Mouse (Mus musculus) kidney, postnatal 36 days (tissue): ENCODE results near the gene Ddb2.

ENCODE experiments used
- DNase-seq, 2 experiments: peaks; one replicate each; pipeline ENCODE4 v3.0.0; 2021 to 2022; ENCODE audit warnings: mixed read lengths in 2 of 2

The Ddb2 gene

DNA sequence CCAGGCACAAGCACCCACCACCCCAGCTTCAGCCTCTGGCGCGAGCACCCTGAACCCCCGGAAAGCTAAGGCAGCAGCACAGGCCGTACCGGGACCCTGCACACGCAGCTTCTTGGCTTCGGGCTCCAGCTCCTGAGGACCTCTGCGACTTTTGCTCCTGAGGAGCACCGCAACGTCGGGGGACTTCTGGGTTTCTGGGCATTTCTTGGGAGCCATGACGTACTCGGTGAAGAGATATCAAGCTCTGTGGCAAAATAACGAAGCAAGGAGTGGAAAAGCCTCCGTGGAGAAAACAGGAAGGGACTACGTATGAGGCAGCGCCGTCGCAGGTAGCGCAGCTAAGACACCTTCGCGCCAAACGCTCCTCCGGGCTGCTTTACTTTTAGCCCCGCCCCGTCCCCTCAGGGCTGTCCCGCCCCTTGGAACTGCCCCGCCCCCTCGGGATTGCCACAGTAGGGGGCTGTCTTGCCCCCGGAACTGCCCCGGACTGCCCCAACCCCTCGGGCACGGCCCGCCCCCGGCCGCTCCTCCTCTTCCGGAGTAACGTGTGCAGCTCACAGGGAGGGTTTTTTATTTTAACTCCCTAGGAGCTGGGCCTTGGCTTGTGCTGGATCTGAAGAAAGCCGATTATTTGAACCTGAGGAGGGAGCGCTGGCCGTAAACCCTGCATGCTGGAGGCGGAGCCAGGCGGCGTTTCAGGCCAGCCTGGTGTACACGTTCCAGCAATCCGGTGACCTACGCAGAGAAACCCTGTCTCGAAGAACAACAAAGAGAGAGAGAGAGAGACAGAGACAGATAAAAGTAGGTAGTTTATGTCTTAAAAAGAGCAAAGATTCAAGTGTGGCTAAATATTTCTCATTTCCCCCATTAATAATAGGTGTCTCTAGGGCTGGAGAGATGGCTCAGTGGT lies at the start of gene Ddb2:
Gene Ddb2 (minus strand): TSS at position 382 of the 910 bp plus-strand sequence.
- DNase-seq, result peak; percentile 94 to 98

DNA sequence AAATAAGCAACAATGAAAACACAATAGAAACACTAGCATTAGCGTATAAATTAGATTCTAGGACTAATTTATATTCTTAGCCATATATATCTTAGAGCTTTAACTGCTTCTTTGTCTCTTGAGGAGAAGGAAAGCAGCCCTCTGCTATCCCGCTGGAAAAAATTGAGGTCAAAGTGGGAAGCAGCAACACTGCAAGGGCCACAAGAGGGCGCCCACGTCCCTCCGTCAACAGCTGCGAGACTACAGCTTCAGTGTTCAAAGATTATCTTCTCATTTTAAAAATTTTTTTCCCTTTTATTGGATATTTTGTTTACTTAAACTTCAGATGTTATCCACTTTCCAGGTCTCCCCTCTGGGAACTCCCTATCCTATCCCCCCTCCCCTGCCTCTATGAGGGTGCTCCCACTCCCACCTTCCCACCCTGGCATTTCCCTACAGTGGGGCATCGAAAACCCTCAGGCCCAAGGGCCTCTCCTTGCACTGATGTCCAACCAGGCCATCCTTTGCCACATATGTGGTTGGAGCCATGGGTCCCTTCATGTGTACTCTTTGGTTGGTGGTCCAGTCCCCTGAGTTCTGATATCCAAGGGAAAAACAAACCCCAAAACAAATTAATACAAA lies 49.2 kb upstream of the Ddb2 start:
- DNase-seq, result peak; percentile 72 to 93

DNA sequence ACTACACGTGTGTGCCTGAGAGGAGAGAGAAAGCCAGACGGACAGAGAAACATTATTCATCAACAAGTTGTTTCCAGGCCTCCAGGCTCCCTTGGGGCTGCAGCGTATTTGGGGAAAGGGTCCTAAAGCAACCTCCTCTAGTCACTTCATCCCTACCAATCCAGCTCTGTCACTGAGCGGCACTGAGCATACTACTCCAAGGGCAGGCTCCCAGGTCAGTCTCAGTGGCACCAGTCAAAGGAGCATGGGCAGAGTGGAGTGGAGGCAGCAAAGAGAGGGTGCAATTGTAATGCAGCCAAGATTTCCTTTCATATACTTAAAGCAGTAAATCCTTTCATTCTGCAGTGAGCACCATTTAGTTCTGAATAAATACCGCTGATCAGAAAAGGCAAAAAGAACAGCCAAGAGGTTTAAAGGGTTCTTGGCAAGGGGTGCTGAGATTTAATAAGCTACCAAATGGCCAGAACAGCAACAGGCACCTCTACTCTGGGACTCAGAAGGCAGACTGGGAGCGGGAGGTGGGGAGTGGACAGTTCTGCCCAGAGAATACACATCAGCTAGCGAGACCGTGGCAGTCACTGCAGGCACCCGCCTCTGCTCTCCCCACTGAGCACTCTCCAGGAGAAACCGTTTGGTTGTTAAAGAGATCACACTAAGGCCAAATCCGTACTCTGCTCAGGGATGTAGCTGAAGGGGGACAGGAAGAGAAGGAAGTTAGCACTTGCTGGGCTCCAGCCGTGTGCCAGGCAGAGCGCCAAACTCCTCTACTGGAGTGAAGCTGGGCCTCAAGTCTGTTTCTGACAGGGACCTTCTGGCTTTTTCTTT lies 47.8 kb upstream of the Ddb2 start:
- peak in 1 of 2 experiments; percentile 38 for DNase-seq

DNA sequence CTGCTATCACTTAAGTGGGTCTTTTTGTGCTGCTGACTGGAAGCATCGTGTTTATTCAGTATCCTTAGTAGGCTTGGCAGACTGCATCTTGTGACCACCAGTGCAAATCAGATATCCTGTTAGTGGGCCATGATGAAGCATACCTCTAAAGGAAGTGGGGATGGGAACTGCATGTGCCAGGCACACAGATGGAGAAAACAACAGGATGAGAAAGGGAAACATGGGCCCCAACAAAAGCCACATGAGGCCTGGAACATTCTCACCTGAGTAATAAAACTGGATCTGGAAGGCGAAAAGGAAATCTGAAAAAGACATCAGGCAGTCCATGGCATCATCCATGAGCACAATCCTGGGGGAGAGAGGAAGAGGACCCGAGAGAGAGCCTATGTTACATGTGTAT lies 47.2 kb upstream of the Ddb2 start:
- no peak for DNase-seq

DNA sequence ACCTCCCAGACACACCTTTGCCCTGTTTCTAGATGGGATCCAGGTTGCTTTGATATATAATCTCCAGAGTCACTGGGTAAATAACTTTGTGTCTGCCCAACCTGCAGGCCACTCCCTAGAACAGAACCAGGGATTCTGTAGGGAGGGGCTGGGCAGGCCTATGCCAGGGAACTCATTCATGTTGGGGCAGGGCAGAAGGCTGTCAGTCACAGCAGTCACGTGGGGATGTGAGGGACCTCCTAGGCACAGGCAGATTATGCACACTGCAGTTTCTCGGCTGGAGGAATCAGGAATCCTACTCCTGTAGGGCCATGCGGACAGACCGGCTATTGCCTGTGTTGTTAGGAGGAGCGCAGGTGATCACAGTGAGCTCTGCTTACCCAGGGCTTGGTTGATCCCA lies 44.6 kb upstream of the Ddb2 start:
- no peak for DNase-seq

DNA sequence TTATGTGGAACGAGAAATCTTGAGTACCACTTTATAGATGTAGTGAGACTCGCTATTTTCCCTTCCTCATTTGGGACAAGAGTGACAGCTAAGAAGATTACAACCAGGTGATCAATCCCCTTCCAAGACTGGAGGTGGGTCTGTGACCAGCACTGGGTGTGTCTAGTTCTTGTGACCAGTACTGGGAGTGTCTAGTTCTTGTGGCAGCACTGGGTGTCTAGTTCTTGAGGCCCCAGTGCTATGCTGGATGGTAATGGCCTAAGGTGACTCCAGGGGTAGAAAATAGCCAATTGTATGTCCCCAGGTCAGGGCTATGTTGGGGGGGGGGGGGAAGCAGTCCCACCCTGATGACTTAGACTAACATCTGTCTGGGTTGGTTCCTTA lies 42.6 kb upstream of the Ddb2 start:
- no peak for DNase-seq

DNA sequence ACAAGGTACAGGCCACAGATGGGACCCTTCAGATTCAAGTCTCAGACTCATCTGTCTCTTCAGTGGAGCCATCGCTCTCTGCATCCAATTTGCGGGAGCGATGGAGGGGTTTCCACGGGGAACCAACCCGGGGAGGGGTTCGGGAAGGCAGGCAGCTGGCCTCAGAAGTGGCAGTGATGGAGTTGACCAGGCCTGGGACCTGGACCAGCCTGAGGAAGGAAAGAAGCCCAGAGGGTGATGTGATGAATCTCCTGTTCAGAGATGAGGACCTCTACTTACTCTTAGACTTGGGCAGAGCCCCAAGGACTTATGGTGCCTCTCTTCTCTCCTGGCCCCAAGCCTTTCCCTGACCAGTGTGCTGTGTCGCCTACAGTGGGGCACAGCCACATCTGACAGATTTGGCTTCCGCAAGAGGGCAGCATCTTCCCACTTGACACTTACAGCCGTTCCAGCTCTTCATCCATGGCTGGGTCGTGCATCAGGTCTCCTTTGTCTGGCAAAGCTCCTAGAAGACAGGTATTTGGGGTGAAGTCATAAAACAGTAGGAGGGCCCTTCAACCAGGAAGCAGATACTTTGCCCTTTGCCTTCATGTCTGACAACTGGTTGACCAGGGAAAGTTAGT lies 42.1 kb upstream of the Ddb2 start:
- DNase-seq, result peak; percentile 48 to 80

DNA sequence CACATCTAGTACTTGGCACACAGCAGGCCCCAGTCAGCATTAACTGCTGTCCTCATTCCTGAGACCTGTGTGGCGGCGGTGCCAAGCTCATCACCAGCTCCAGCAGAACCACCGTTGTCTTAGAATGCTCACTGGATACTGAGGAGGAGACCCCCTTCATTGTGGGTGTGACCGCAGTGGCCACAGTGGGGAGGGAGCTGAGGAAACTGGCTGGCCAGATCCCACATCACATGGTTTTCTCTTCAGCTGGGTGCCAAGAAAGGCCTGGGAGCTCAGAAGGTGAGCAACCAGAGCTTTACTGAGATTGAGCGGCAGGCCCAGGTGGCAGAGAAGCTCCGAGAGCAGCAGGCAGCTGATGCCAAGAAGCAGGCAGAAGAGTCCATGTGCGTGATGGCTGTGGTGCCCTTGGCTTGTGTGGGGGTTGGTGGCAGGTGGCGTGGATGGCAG lies 32.9 kb upstream of the Ddb2 start:
- no peak for DNase-seq

DNA sequence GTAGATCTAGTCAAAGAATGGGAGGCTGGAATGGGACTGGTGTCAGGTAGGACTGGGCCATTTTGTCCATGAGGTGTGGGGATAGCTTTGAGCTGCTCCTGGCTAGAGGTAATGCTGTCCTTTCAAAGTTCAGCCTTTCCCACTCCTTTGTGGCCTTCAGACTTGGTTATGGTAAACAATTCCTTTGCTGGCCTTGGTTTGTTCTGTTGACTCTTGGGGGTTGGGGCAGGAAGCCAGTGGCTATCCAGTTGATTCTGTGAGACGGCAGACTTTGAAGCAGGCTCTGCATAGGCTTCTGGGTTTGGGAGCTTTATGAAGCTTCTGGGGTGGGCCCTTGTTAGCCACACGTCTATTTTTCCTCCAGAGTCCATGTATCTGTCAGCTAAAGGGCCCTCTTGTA lies 31.9 kb upstream of the Ddb2 start:
- DNase-seq, result no peak

DNA sequence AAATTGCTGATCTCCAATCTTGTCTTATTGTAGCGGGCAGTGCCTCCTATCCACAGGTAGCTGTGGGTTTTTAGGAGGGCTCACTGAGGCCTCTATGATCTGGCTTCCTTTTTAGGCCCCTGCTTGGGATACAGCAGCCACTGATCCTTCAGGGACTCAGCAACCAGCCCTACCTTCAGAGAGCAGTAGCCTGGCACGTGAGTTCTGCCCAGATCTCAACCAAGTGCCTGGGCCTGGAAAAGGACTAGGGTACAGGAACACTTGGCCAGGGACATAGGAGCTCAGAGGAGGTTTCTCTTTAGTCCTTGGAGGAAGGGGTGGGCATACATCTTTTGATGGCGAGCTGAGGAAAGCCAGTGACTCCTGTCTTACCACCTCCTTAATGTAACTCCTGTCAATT lies 31.3 kb upstream of the Ddb2 start:
- no peak for DNase-seq

DNA sequence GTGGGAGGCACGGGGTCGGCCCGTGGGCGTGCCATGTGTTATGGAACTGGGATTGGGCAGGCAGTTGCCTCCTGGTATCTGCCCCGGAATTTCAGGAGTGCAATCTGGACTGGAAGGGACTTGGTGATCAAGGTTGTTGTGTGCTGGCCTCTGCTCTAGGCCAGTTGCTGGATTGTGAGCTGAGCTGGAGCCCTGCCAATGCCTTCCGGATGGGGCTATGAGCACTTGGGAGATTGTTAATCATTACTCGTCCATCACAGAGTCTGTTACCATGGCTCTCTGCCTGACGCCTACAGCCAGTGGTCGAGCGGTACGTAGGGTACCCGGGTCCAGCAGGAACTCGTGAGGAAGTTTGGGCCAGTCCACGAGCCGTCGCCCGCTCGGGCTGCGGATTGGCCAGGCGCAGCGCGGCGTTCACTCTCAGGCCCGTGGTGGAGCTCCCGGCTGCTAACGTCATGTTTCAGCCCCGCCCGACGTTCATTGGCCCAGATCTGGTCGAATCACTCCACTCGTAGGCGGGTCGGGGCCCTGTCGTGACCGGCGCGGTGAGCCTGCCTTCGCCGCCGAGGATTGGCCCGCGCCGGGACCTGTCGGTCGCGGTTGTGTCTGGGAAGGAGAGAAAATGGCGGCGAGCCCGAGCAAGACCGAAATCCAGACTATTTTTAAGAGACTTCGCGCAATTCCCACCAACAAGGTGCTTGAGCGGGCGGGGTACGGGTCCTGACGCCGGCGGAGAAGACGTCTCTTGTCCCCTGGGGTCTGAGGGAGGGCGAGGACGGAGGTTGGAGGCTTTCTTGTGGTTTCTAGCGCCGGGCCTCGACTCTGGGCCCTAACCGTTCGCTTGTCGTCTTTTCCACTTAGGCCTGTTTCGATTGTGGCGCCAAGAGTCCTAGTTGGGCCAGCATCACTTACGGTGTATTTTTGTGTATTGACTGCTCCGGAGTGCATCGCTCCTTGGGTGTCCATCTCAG lies 28.2 kb upstream of the Ddb2 start, which contains the start of gene Arfgap2:
Gene Arfgap2 (plus strand): TSS at position 264 of the 971 bp plus-strand sequence.
- DNase-seq, result peak; percentile 98 to 99

DNA sequence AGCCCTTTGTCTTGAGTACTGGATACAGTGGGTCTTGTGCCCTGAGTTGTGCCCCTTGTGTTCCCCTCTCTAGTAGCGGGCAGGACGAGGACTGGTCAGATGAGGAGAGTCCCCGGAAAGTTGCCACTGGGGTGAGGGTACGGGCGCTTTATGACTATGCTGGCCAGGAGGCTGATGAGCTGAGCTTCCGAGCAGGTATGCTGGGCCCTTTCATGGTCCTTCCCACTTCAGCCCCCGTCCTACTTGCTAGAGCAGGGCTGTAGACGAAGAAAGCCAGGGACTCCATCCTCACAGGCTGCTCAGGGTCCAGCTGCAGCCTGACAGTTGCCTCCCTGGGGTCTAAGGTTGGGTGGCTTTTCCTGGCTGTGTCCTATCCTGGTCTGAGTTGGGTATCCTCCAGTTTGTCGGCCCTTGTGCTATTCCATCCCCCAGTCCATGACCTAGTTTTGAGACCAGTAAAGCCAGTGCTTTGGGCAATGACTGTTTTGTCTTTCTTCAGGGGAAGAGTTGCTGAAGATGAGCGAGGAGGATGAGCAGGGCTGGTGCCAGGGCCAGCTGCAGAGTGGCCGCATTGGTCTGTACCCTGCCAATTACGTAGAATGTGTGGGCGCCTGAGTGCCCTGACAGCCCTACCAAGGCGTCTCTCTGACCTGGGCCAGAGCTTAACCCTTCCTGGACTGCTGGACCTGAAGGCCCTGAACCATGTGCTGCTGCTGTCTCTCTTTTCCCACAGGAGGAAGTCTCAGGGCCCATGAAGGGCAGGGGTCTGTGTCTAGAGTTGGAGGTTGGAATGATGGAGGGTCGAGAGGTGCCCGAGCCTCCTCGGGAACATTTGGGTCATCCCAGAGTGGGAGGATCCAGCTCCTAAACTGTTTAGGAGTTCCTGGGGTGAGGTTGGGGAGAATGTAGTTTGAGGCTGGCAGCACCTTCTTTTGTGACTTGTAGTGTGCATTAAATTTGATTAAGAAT lies 27.2 kb upstream of the Ddb2 start:
- DNase-seq, result no peak

DNA sequence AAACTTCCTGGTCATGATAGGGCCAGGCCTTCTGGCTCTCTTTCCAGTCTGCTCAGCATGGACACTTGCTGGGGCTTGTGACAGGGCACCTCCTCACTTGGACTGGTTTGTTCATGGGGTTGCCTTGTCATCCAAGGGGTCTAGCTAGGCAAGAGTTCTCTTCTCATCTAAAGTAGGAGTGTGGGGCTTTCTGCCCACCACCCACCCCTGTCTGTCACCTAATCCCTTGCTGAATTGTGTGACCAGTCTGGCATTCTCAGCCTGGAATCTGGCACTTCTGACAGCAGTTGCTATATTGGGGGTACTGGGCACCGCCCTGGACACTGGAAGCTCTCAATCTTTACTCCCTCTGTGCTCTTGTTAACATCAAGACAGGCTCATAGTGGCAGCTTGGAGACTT lies 22.7 kb upstream of the Ddb2 start:
- no peak for DNase-seq

DNA sequence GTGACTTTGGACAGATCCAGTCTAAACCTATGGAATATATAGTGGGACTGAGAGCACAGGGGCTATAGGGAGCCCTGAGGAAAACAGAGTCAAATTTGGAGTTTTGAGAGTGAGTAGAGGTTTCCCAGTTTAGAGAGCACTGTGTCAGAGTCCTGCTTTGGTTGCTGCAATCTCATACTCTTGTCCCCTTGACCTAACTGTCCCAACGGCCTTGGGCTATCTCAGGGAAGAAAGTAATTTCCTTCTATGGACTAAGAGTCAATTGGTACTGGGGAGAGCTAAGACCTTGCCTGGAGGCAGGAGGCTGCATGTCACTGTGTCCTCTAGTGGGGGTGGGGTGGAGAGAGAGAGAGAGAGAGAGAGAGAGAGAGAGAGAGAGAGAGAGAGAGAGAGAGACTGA lies 22.0 kb upstream of the Ddb2 start:
- DNase-seq, result no peak

DNA sequence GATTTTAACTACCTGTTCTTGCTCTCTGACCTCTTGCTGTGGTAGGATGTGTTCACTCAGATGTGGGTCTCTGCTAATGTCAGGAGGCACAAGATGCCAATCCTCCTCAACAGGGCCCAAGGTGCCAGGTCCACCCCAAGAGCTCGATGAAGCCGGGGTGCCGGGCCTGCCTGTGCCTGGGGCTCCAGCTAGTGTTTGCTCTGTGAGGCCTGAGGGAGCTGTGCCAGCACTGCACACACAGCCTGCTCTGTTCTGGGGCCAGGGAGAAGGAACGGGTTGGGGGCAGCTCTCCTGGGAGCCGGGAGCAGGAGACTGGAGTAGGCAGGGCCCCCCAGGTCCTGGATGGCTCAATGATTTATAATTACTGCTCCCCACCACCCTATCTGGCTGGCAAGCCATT lies 21.3 kb upstream of the Ddb2 start:
- peak in 1 of 2 experiments; percentile 32 for DNase-seq

DNA sequence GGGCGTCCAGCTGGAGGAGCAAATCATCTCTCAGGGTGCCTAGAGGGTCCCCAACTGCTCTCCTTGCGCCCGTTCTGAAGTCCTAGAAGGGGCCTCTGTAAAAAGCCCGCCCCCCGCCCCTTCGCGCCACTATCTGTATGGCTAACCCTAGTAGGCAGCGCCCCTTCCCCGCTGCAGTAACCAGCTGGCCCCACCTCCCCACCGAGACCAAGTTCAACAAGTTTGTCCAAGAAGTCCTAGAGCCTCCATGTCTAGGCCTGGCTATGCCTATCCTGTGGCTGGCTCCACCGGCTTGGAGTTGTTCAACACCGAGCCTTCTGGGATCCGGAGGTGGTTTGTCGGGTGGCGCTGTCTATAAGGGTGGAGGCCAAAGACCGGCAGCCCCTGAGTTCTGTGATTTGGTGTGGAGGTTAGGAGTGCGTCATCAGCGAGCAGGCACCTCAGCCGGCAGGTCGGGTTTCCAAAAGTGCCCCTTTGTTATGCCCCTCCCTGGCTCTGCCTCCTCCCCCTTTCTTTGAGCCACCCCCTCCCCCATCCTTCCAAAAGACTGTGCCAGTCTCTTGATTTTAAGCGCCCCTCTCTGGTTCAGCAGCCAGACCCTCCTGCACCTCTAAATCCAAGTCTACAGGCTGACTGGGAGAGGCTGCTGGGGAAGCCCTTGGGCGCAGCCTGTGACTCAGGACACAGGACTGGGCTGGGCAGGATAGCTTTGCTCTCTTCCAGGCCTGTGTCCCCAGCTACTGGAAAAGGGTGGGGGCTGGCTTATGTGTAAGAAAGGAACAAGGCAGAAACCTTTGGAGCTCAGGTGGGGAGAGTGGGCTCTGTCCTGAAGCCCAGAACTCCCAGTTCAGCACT lies 20.6 kb upstream of the Ddb2 start:
- peak; percentile 58 to 68 for DNase-seq

DNA sequence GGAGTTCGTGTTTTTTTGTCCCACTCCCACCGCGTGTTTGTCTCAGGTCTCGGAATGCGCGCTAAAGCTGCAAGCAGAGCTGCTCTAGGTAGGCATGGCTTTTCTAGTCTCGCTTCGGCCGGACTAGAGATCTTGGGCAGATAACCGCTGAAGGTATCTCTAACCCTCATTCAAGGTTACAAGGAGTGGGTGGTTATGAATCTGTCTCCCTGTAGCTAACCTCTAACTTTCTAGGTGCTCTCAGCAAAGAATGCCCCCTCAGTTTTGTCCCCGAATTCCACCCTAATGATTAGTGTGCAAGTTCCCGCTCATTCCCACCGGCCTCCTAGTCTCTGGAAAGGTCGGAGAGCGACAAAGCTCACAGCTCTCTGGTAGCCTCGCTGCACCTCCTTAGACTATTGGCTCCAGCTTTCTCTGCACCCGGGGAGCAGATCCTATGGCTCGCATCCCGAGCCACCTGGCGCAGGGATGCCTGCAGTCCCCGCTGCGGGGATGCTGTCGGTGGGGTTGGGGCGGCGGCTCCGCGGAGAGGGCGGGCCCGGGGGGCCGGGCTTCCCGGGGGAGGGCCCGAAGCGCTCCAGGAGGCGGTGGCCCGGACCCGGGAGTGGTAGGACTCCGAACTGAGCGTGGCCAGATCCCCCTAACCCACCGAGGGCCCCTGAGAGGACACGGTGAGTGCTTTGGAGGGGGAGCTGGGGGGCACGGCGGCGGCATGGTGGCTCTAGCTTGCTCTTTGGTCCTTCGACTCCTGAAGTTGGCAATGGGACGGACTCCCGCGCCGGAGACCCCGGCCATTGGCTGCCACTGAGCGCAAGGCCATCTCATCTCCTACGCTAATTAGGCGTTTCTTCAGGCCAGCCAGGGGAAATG lies 19.7 kb upstream of the Ddb2 start:
- peak; percentile 56 to 85 for DNase-seq

DNA sequence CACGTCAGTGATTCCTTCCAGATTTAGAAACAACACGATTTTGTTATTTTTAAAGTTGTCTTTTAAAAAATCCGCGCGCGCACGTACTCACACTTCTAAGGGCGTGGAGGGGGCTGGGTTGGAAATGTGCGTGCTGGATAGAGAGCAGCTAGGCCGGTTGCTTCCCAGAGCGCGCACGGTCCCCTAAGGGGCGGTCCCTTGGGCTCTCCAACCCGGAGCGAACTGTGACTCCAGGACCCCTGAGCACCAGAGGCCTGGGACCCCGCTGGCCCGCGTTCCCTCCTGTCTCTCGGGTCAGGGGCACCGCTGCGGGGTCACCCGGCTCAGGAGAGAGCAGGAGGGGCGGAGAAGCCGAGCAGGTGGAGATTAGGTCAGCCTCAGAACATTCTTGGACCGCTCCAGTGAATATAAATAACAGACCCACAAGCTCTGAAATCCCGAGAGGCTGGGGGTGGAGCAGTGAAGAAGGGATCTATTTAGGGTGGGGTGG lies 18.9 kb upstream of the Ddb2 start, which contains the start of gene Pacsin3:
Gene Pacsin3 (plus strand): TSS at position 294 of the 490 bp plus-strand sequence.
- peak; percentile 20 to 30 for DNase-seq
